Mouse (Mus musculus): ENCODE data around the gene Tsc22d3. TPM values are rescaled to one million over a fixed set of nuclear protein-coding genes. Genes with fewer than 3 reads are reported as not detected.
A peak's percentile ranks its signal among the peaks of the same experiment; 100 is the strongest.

Tsc22d3 gene
- polyA plus RNA-seq, 1 experiment from 2014 or later, result 139 TPM

DNA sequence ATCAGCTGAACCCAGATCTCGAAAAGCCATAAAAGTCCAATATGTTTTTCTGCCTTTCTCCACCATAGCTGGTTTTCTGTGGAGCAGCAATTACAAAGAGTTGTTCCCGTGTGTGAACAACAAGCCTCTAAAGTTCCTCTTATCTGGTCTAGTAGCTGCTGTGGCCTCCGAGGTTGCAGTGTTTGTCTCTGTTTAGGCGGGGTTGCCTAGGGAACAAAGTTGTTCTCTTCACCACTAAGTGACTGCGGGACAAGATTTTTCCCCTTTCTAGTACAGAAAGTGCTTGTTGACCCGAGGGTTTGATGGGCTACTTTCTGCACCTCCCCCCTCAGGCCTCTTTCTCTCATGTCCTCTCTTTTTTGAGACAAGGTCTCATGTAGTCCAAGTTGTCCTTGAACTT lies 62.8 kb downstream of the Tsc22d3 start:
- 29% methylated on average over 6 of the region's 6 CpGs for WGBS
- H3K36me3 ChIP-seq, result peaks cover 8% of the 10 kb centered on the region; the same call in 1 of the 2 replicates
- no peaks in the 10 kb centered on the region for H3K9me3 ChIP-seq
- H3K4me1 ChIP-seq, result no peaks in the 10 kb centered on the region; the same call in 1 of the 2 replicates
- peaks cover 21% of the 10 kb centered on the region for H3K27me3 ChIP-seq (ENCODE audit: insufficient read depth, poor library complexity, severe bottlenecking)
- H3K27ac ChIP-seq, result no peak overlapping the region; the same call in 1 of the 2 replicates
- DNase-seq (ENCODE audit: low spot score), result peak; percentile 90
- no peak overlapping the region for H3K4me3 ChIP-seq

DNA sequence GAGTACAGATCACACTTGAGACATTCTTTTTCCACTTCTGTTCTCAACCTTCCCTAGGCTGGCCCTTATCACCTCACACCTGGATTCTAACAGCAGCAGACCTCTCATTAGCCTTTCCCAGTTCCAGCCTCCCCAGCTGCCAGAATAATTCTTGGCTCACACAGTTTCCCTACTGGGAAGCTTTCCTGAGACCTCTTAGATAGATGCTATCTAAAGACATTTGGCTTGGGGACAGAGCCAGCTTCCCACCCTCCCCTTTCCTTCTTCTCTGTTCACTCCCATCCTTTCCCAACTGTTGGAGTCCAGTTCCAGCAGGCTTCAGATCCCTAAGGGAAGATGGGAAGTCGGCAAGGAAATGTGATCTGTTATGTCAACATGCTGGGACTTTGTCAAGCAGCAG lies 65.0 kb downstream of the Tsc22d3 start:
- Histone ChIP-seq H3K27me3 (ENCODE audit: insufficient read depth, poor library complexity, severe bottlenecking) (peaks cover 3% of the 10 kb centered on the region; the same call in 1 of the 2 replicates), H3K4me1 (no peaks in the 10 kb centered on the region; the same call in 1 of the 2 replicates), H3K4me3 (no peak overlapping the region), H3K9me3 (no peaks in the 10 kb centered on the region), H3K27ac (peak overlapping the region; percentile 10; the same call in 1 of the 2 replicates), H3K36me3 (peaks cover 3% of the 10 kb centered on the region; the same call in 1 of the 2 replicates)
- DNase-seq (ENCODE audit: low spot score), result no peak
- 41% methylated on average over 1 of the region's 1 CpGs for WGBS

DNA sequence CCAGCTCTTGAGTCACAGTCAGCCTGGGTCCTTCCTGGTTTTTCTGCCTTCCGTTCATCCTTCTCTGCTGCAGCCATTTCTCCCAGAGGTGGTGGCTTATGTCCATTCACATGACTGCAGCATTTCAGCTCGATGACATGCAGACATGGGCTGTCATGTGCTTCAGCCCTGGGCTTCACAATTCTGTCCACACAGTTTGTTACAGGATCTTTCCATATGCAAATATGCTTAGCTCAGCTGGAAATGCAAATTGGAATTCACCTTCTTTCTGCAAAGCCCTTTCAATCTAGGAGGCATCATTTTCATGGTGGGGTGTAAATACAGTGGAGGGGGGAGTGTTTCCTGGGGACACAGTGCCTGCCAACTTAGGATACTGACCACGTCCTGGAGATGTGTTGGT lies 66.2 kb downstream of the Tsc22d3 start:
- H3K4me3 ChIP-seq, result no peak overlapping the region
- H3K27me3 ChIP-seq (ENCODE audit: insufficient read depth, poor library complexity, severe bottlenecking), result peaks cover 3% of the 10 kb centered on the region; the same call in 1 of the 2 replicates
- no peak for DNase-seq (ENCODE audit: low spot score)
- no peaks in the 10 kb centered on the region; the same call in 1 of the 2 replicates for H3K4me1 ChIP-seq
- H3K36me3 ChIP-seq, result no peaks in the 10 kb centered on the region
- H3K9me3 ChIP-seq, result no peaks in the 10 kb centered on the region
- WGBS, result 63% methylated on average over 3 of the region's 3 CpGs
- no peak overlapping the region for H3K27ac ChIP-seq

DNA sequence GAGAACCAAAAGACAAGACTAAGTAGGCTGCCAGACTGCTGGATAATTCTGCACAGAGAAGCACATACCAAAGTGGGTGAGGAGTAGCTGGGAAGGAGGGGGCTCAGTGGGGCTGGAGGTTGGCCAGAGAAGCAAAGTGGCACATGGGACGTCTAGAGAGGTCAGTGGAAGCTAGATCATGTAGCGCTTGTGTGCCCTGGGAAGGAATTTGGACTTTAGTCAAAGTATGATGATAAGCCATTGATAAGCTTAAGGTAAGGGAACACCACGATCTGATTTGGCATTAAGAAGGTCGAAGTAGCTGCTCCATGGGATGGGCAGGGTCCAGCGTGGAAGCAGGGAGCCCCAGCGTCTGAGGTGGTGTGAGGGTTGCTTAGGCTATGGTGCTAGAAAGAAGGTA lies 68.1 kb downstream of the Tsc22d3 start:
- Histone ChIP-seq H3K36me3 (no peaks in the 10 kb centered on the region), H3K27me3 (ENCODE audit: insufficient read depth, poor library complexity, severe bottlenecking) (peaks cover 3% of the 10 kb centered on the region; the same call in 1 of the 2 replicates), H3K9me3 (no peaks in the 10 kb centered on the region), H3K27ac (no peak overlapping the region), H3K4me1 (no peaks in the 10 kb centered on the region), H3K4me3 (no peak overlapping the region)
- no peak for DNase-seq (ENCODE audit: low spot score)
- 79% methylated on average over 6 of the region's 6 CpGs for WGBS

DNA sequence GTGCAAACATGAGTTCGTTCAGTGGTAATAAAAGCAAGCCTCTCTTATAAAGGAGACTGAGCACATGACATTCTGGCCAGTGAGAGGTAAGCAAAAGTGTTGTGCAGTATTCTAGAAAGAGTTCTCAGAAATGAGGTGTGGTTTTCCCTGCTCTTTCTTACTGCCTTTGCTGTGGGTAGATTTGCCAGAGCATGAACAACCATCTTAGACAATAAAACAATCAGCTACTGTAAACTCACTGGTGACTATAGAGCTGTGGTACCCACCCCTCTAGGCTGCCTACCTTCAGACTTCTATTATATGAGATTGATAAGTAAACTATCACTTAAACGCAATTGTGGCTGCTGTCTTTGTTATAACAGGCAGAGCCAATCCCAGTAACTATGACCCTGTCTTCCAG lies 69.1 kb downstream of the Tsc22d3 start:
- no peak for DNase-seq (ENCODE audit: low spot score)
- Histone ChIP-seq H3K27me3 (ENCODE audit: insufficient read depth, poor library complexity, severe bottlenecking) (0 out of 2 replicates have a peak, but pooled peaks cover 3% of the 10 kb centered on the region), H3K36me3 (no peaks in the 10 kb centered on the region), H3K4me1 (no peaks in the 10 kb centered on the region), H3K4me3 (no peak overlapping the region), H3K27ac (no peak overlapping the region), H3K9me3 (no peaks in the 10 kb centered on the region)
- WGBS, result 72% methylated on average over 2 of the region's 2 CpGs

DNA sequence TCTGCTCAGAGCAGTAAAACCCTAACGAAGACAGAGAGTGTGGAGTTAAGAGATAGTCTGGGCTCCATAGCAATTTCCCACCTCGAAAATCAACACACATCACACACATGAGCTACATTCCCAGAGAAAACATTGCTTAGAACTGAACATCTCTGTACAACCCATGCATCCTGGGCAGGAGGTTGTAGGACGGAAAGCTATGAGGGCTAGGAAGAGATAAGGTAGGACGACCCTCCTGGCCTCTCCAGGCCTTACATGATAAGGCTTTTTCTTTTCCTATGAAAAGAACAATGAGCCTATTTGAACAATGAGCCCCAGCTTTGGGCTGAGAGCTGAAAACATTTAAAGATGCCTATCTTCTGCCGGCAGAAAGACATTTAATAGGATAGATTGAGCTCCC lies 69.8 kb downstream of the Tsc22d3 start:
- Histone ChIP-seq H3K4me3 (no peak overlapping the region), H3K9me3 (no peaks in the 10 kb centered on the region), H3K36me3 (no peaks in the 10 kb centered on the region), H3K27ac (no peak overlapping the region), H3K27me3 (ENCODE audit: insufficient read depth, poor library complexity, severe bottlenecking) (0 out of 2 replicates have a peak, but pooled peaks cover 3% of the 10 kb centered on the region), H3K4me1 (no peaks in the 10 kb centered on the region)
- WGBS, result 51% methylated on average over 5 of the region's 5 CpGs
- no peak for DNase-seq (ENCODE audit: low spot score)

DNA sequence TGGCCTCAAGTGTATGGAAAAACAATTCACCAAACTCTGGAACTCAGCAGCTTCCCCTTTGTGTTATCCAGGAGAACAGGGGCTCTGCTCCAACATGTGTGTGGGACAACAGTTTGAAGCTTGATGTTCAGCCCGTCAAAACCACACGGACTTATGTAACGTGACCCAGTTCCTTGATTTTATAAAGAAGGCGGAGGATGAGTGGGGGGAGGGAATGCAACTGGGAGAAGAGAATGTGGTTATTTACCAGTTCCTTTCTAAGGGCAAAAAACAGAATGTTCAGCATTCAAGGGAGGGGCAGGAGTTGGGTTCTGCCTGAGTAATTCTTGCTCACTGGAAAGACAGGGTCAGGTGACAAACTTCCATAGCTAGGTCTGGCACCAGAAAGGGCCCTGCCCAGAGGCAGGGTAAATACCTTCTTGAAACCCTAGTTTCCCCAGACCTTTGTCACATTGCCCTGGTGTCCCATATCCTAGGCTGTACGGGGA lies 71.3 kb downstream of the Tsc22d3 start:
- H3K27ac ChIP-seq, result no peak overlapping the region
- 0 out of 2 replicates have a peak, but pooled peaks cover 3% of the 10 kb centered on the region for H3K27me3 ChIP-seq (ENCODE audit: insufficient read depth, poor library complexity, severe bottlenecking)
- no peaks in the 10 kb centered on the region for H3K4me1 ChIP-seq
- no peak overlapping the region for H3K4me3 ChIP-seq
- WGBS, result 81% methylated on average over 5 of the region's 5 CpGs
- H3K36me3 ChIP-seq, result no peaks in the 10 kb centered on the region
- no peaks in the 10 kb centered on the region for H3K9me3 ChIP-seq
- DNase-seq (ENCODE audit: low spot score), result no peak

DNA sequence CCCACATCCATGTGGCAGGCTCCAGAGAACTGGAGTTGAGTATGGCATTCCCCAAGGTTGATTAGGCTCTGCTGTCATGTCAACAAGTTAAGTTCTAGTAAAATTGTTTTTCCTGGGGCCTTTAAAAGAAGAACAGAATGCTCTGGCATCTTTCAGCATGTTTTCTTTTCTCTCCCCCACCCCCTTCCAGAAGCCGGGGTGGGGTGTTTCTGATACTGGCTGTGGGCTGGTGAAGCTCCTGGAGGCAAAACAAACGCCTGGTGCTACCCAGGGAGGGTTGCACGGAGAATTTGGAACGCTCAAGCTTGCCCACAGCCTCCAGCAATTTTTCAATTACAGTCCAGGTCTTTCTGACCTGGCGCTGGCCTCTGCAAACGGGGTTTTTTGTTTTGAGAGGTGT lies 73.2 kb downstream of the Tsc22d3 start:
- Histone ChIP-seq H3K27ac (no peak overlapping the region), H3K9me3 (no peaks in the 10 kb centered on the region), H3K27me3 (ENCODE audit: insufficient read depth, poor library complexity, severe bottlenecking) (0 out of 2 replicates have a peak, but pooled peaks cover 2% of the 10 kb centered on the region), H3K4me1 (no peaks in the 10 kb centered on the region), H3K36me3 (no peaks in the 10 kb centered on the region), H3K4me3 (no peak overlapping the region)
- 33% methylated on average over 6 of the region's 6 CpGs for WGBS
- DNase-seq (ENCODE audit: low spot score), result no peak

DNA sequence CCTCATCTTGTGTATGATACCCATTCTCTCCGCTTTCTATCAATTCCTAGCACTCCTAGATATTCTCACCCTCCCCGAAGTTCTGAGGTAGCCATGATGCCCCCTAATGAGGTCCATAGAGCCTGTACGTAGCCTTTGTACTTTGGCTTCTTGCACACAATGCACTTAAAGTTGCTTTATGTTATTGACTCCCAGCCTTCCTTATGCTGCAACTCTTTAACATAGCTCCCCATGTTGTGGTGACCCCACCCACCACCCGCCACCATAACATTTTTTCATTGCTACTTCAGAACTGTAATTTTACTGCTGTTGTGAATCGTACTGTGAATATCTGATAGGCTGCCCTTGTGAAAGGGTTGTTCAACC lies 74.2 kb downstream of the Tsc22d3 start:
- 89% methylated on average over 5 of the region's 5 CpGs for WGBS
- no peak overlapping the region for H3K4me3 ChIP-seq
- DNase-seq (ENCODE audit: low spot score), result no peak
- H3K27me3 ChIP-seq (ENCODE audit: insufficient read depth, poor library complexity, severe bottlenecking), result no peaks in the 10 kb centered on the region
- H3K4me1 ChIP-seq, result no peaks in the 10 kb centered on the region
- H3K9me3 ChIP-seq, result no peaks in the 10 kb centered on the region
- no peak overlapping the region for H3K27ac ChIP-seq
- H3K36me3 ChIP-seq, result no peaks in the 10 kb centered on the region

DNA sequence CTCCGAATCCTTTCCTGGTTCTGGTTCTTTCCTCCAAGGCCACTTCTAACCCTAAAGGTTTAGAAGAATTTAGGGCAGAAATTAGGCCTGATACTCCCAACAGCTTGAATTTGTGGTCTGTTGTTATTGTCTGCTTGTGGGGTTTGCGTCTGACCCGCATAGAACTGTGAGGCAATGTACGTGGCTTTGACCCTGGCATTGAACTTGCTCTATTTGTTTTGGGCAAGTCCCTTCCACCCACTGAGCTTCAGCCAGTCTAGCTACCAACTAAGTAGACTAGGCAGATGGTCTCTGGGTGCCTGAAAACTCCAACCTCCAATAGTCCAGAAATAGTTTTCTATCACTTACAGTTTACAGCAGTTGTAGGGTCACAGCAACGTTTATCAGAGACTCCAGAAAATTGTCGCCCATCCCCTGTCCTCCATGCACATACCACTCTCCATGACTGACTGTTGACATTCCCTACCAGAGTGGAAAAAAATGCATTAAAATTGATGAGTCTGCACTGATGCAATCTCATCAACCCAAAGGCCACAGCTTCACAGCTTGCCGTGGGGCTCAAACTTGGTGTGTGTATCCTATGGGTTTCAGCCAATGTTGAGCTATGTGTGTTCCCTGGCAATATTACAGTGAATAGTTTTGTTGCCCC lies 74.7 kb downstream of the Tsc22d3 start:
- no peaks in the 10 kb centered on the region for H3K27me3 ChIP-seq (ENCODE audit: insufficient read depth, poor library complexity, severe bottlenecking)
- WGBS, result 84% methylated on average over 7 of the region's 7 CpGs
- H3K27ac ChIP-seq, result no peak overlapping the region
- DNase-seq (ENCODE audit: low spot score), result no peak
- H3K4me3 ChIP-seq, result no peak overlapping the region
- no peaks in the 10 kb centered on the region for H3K36me3 ChIP-seq
- peaks cover 2% of the 10 kb centered on the region; the same call in 1 of the 2 replicates for H3K4me1 ChIP-seq
- H3K9me3 ChIP-seq, result no peaks in the 10 kb centered on the region

DNA sequence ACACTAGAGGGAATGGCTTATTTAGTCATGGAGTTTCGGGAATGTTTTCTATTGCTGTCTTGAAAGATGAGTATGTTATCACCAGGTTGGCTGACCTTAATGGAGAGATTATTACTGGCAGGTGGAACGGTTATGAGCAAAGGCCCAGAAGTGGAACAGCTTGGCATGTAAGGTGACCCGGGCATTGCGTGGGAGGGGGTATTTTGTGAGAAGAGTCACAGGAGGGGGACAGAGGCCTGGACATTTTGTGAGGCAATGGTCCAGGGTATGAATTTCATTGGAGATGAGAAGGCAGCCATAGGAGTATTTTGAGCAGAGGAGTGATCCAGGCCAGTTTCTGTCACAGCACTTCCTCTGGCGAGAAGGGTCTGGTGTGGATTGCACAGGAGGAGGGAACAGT lies 76.2 kb downstream of the Tsc22d3 start:
- Histone ChIP-seq H3K9me3 (no peaks in the 10 kb centered on the region), H3K4me1 (peaks cover 4% of the 10 kb centered on the region; the same call in 1 of the 2 replicates), H3K36me3 (no peaks in the 10 kb centered on the region), H3K27me3 (ENCODE audit: insufficient read depth, poor library complexity, severe bottlenecking) (peaks cover 4% of the 10 kb centered on the region; the same call in 1 of the 2 replicates), H3K27ac (no peak overlapping the region), H3K4me3 (no peak overlapping the region)
- 85% methylated on average over 5 of the region's 5 CpGs for WGBS
- DNase-seq (ENCODE audit: low spot score), result no peak

DNA sequence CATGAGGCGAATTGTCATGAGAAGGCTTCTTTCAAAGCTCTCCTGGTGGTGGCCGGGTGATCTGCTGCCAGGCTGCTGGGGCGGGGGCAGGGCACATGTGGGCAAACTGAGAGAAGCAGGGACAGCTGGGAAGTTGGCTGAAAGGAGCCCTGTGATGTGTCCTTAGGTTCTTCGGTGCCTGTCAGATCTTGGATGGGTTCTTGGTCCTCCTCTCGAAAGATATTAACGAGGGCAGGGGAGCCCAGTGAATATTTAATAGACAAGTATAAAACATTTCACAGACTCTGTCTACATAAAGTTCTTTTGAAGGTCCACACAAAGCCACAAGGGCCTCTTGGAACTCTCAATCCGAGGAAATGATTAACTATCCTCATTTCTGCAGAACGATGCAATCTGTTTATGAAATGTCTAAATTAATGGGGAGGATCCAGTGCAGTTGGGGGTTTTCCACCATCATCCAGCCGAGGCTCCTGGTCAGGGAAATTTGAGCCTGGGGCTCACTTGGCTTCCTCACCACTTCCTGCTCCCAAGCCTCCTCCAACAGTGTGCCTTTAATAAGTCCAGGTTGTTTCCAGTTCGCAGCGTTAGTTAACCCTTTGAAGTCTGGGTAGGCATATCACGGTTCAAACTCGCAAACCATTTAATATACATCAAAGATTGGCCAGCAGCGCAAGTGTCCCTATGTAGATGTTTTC lies 78.2 kb downstream of the Tsc22d3 start:
- DNase-seq (ENCODE audit: low spot score), result no peak
- WGBS, result 67% methylated on average over 14 of the region's 14 CpGs
- no peaks in the 10 kb centered on the region for H3K36me3 ChIP-seq
- peaks cover 4% of the 10 kb centered on the region; the same call in 1 of the 2 replicates for H3K4me1 ChIP-seq
- no peaks in the 10 kb centered on the region for H3K9me3 ChIP-seq
- peaks cover 24% of the 10 kb centered on the region; the same call in 1 of the 2 replicates for H3K27me3 ChIP-seq (ENCODE audit: insufficient read depth, poor library complexity, severe bottlenecking)
- H3K4me3 ChIP-seq, result no peak overlapping the region
- no peak overlapping the region for H3K27ac ChIP-seq

Measured in heart, embryonic 10.5 days (tissue).